Mouse (Mus musculus): ENCODE data around the gene Ccdc3. TPM values are rescaled to one million over a fixed set of nuclear protein-coding genes. Genes with fewer than 3 reads are reported as not detected.

Gene Ccdc3
- total RNA-seq (2021), result 10 to 100 TPM in 1 of 2 experiments, 1 to 10 TPM in 1; 9.2 to 11.3 TPM
- long read RNA-seq, experiment 1, partial matches to known transcripts, result 1 of 4 reads
- long read RNA-seq, experiment 1, other reads (novel, unspliced or antisense), result 1 of 4 reads
- long read RNA-seq, experiment 2, transcript Ccdc3-201 (3 exons, 2,670 nt), result major isoform, 6 of 7 reads
- long read RNA-seq, experiment 2, partial matches to known transcripts, result 0 of 7 reads
- long read RNA-seq, experiment 2, other reads (novel, unspliced or antisense), result 1 of 7 reads

- peak; percentile 67 to 70 for DNase-seq
Observed at GRCm38 (mm10) chr2:5137500-5138286, at the start of gene Ccdc3. Gene Ccdc3, plus strand, starts transcription at chr2:5137776.

- peak; percentile 8 to 47 for DNase-seq
Observed at GRCm38 (mm10) chr2:5090385-5090784, 47.2 kb upstream of the Ccdc3 start.

- no peak for DNase-seq
Observed at GRCm38 (mm10) chr2:5094876-5095275, 42.7 kb upstream of the Ccdc3 start.

- no peak for DNase-seq
Observed at GRCm38 (mm10) chr2:5095316-5095715, 42.3 kb upstream of the Ccdc3 start.

GRCm38 (mm10) chr2:5097786-5098445, 39.7 kb upstream of the Ccdc3 start:
- no peak for DNase-seq

- no peak for DNase-seq
Observed at GRCm38 (mm10) chr2:5099176-5099575, 38.4 kb upstream of the Ccdc3 start.

- DNase-seq, result no peak
Observed at GRCm38 (mm10) chr2:5101743-5102245, 35.8 kb upstream of the Ccdc3 start.

GRCm38 (mm10) chr2:5102891-5103290, 34.7 kb upstream of the Ccdc3 start:
- no peak for DNase-seq

- no peak for DNase-seq
Observed at GRCm38 (mm10) chr2:5112785-5113291, 24.7 kb upstream of the Ccdc3 start.

GRCm38 (mm10) chr2:5114386-5114785, 23.2 kb upstream of the Ccdc3 start:
- DNase-seq, result no peak

GRCm38 (mm10) chr2:5116856-5117532, 20.6 kb upstream of the Ccdc3 start:
- DNase-seq, result no peak

- no peak for DNase-seq
Observed at GRCm38 (mm10) chr2:5125506-5125905, 12.1 kb upstream of the Ccdc3 start.

GRCm38 (mm10) chr2:5127369-5127768, 10.2 kb upstream of the Ccdc3 start:
- no peak for DNase-seq

GRCm38 (mm10) chr2:5129099-5129498, 8.5 kb upstream of the Ccdc3 start:
- no peak for DNase-seq

GRCm38 (mm10) chr2:5132046-5132445, 5.5 kb upstream of the Ccdc3 start:
- DNase-seq, result peak; percentile 25

- DNase-seq, result no peak
Observed at GRCm38 (mm10) chr2:5134959-5135743, 2.4 kb upstream of the Ccdc3 start.

GRCm38 (mm10) chr2:5139961-5140360, 2.4 kb downstream of the Ccdc3 start:
- no peak for DNase-seq

- DNase-seq, result no peak
Observed at GRCm38 (mm10) chr2:5144446-5144845, 6.9 kb downstream of the Ccdc3 start.

- DNase-seq, result no peak
Observed at GRCm38 (mm10) chr2:5147907-5148306, 10.3 kb downstream of the Ccdc3 start.

GRCm38 (mm10) chr2:5154711-5155110, 17.1 kb downstream of the Ccdc3 start:
- DNase-seq, result no peak

GRCm38 (mm10) chr2:5160236-5160848, 22.8 kb downstream of the Ccdc3 start:
- peak in 1 of 2 experiments; percentile 8 for DNase-seq
